Mouse (Mus musculus) olfactory bulb, adult 2 months (tissue): Measurements from ENCODE around the gene Cd300ld4. TPM values are rescaled to one million over a fixed set of nuclear protein-coding genes. Genes with fewer than 3 reads are reported as not detected.
"Not testable (repeated sequence)": the region's sequence is repeated elsewhere in the genome, so short reads cannot be mapped to it uniquely, and the experiment has no call there.

ENCODE experiments used
- H3K27ac ChIP-seq: fragments of 200-500 bp; 2 replicates; pipeline ENCODE4 v1.5.1; 2012; ENCODE audit warnings: low read depth, low read length; ENCODE audit not compliant: insufficient read depth
- H3K4me1 ChIP-seq: fragments of 200-500 bp; 2 replicates; pipeline ENCODE4 v1.6.1; 2012; ENCODE audit warnings: low read length; ENCODE audit not compliant: control insufficient read depth, insufficient read depth
- H3K4me3 ChIP-seq: fragments of 200-500 bp; 2 replicates; pipeline ENCODE4 v1.5.1; 2012; ENCODE audit warnings: mild to moderate bottlenecking, low read depth, low read length, moderate library complexity; ENCODE audit not compliant: insufficient read depth
- CTCF ChIP-seq: fragments of 200-500 bp; IDR thresholded peaks from 2 replicates; pipeline ENCODE4 v1.5.1; 2012; ENCODE audit warnings: low read depth, mild to moderate bottlenecking, low read length, moderate library complexity; ENCODE audit not compliant: insufficient read depth
- POLR2A ChIP-seq: fragments of 200-500 bp; IDR thresholded peaks from 2 replicates; pipeline ENCODE4 v1.6.1; 2012; ENCODE audit warnings: mild to moderate bottlenecking, low read depth, low read length, moderate library complexity; ENCODE audit not compliant: insufficient read depth
- WGBS: fragments of 180-500 bp; shearing (Covaris S2); methylation state at CpG from one replicate; pipeline ENCODE4 v1.1.7; 2018; 5-methylcytosine and 5-hydroxymethylcytosine counted together
- polyA plus RNA-seq: library from polyadenylated mRNA; stranded (reverse); fragments of >200 nt; gene quantifications from 2 replicates; pipeline ENCODE4 v1.2.4, GENCODE M21; 2012; ENCODE audit warnings: low replicate concordance; ENCODE audit not compliant: missing spikeins, insufficient read depth, insufficient read length

Gene Cd300ld4
- polyA plus RNA-seq, 1 experiment, result not detected

- Histone ChIP-seq H3K4me1 (no peaks in the 10 kb centered on the region), H3K4me3 (no peak overlapping the region), H3K27ac (no peak overlapping the region)
- TF ChIP-seq CTCF (no peak), POLR2A (no peak)
These were observed 27.7 kb upstream of the Cd300ld4 start for GRCm38 (mm10) chr11:115054537-115054936.

- Histone ChIP-seq H3K27ac (no peak overlapping the region), H3K4me1 (no peaks in the 10 kb centered on the region), H3K4me3 (no peak overlapping the region)
- TF ChIP-seq POLR2A (no peak), CTCF (no peak)
- WGBS, result 88% methylated on average over 1 of the region's 1 CpGs
These were observed 26.2 kb upstream of the Cd300ld4 start for GRCm38 (mm10) chr11:115052991-115053390.

- H3K27ac ChIP-seq, result no peak overlapping the region
- no peaks in the 10 kb centered on the region for H3K4me1 ChIP-seq
- no peak overlapping the region for H3K4me3 ChIP-seq
- TF ChIP-seq POLR2A (no peak), CTCF (no peak)
- 25% methylated on average over 9 of the region's 9 CpGs for WGBS
These were observed 25.4 kb upstream of the Cd300ld4 start for GRCm38 (mm10) chr11:115052206-115052605.

- no peak overlapping the region for H3K4me3 ChIP-seq
- WGBS, result 46% methylated on average over 3 of the region's 3 CpGs
- H3K4me1 ChIP-seq, result no peaks in the 10 kb centered on the region
- H3K27ac ChIP-seq, result no peak overlapping the region
- TF ChIP-seq POLR2A, result no peak
- TF ChIP-seq CTCF, result no peak
These were observed 22.6 kb upstream of the Cd300ld4 start for GRCm38 (mm10) chr11:115049282-115049895.

GRCm38 (mm10) chr11:115048259-115048658 lies 21.4 kb upstream of the Cd300ld4 start, which contains the start of gene Cd300ld3:
Gene Cd300ld3 (minus strand): TSS chr11:115048409.
- 85% methylated on average over 2 of the region's 2 CpGs for WGBS
- no peaks in the 10 kb centered on the region for H3K4me1 ChIP-seq
- no peak within 1 kb of the TSS for H3K4me3 ChIP-seq
- TF ChIP-seq CTCF (no peak), POLR2A (no peak)
- no peak within 1 kb of the TSS for H3K27ac ChIP-seq

GRCm38 (mm10) chr11:115037669-115038068 lies 10.9 kb upstream of the Cd300ld4 start, which contains the start of gene Cd300ld5:
Gene Cd300ld5 (minus strand): TSS chr11:115037769.
- WGBS, result no CpG with 5 or more reads among the region's 6 CpGs

GRCm38 (mm10) chr11:115016093-115016492 lies 10.7 kb downstream of the Cd300ld4 start, which contains the start of gene Cd300ld2:
Gene Cd300ld2 (minus strand): TSS chr11:115016193.
- not testable (repeated sequence) for H3K4me3 ChIP-seq, H3K4me1 ChIP-seq, H3K27ac ChIP-seq
- no CpG with 5 or more reads among the region's 7 CpGs for WGBS

More at GRCm38 (mm10) chr11:115037669-115038068, 10.9 kb upstream of the Cd300ld4 start, which contains the start of gene Cd300ld5:
- not testable (repeated sequence) for H3K27ac ChIP-seq, H3K4me3 ChIP-seq, H3K4me1 ChIP-seq

GRCm38 (mm10) chr11:115004070-115004469 lies 22.7 kb downstream of the Cd300ld4 start:
- Histone ChIP-seq H3K4me3 (no peak overlapping the region), H3K4me1 (no peaks in the 10 kb centered on the region), H3K27ac (no peak overlapping the region)
- no peak for TF ChIP-seq POLR2A
- TF ChIP-seq CTCF, result no peak
- 91% methylated on average over 5 of the region's 5 CpGs for WGBS

- H3K4me3 ChIP-seq, result no peak within 1 kb of the TSS
- TF ChIP-seq CTCF (no peak), POLR2A (no peak)
- H3K27ac ChIP-seq, result no peak within 1 kb of the TSS
- WGBS, result 94% methylated on average over 7 of the region's 7 CpGs
- H3K4me1 ChIP-seq, result no peaks in the 10 kb centered on the region
These were observed 25.3 kb downstream of the Cd300ld4 start, which contains the start of gene Cd300c2 for GRCm38 (mm10) chr11:115001474-115002040. Gene Cd300c2 (minus strand): TSS chr11:115001880.

- TF ChIP-seq CTCF, result no peak
- TF ChIP-seq POLR2A, result no peak
- Histone ChIP-seq H3K4me3 (no peak within 1 kb of the TSS), H3K27ac (no peak within 1 kb of the TSS), H3K4me1 (no peaks in the 10 kb centered on the region)
- 84% methylated on average over 4 of the region's 4 CpGs for WGBS
These were observed 37.0 kb downstream of the Cd300ld4 start, which contains the start of gene Cd300ld for GRCm38 (mm10) chr11:114989793-114990192. Gene Cd300ld (minus strand): TSS chr11:114989922.
